In the genomic region with DNA sequence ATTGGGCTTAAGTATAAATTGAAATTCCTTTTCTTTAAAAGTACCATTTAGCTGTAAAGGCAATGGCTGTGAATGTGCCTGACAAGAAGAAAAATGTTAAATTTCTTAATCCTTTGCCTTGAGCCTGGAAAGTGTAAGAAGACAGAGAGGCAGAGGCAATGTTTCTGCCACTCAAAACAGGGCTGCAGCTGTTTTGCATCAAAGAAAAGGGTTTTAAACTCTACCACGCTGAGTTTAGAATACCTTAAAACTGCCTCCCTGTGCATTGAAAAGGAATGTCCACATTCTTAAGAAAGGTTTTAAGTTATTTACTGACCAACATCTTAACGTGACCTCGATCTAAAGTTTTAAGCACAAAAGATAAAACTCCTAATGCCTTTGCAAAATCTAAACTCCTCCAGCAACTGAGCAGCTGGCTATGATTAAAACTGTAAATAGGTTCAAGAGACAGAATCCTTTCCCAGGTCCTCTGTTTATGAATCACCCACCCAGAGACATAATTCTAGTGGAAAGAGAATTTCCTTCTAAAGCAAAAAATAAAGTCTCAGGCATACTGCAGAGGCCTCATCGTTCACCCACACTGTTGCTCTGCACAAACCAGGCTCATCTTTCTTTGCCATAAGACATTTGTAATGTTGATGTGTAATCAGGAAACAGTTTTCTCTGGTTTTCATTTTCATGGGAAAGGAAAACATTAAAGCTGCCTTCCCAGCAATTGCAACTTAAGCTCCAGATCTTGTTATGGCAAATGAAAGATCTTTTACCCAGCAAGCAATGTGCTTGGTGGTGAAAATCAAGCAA, we compare ENCODE assay signal across 13 mouse cellular contexts. TPM values are rescaled to one million over a fixed set of nuclear protein-coding genes. Genes with fewer than 3 reads are reported as not detected.
DNase-seq lines count a peak whose midpoint lies in the region; ATAC-seq and TF ChIP-seq lines count a peak whose summit lies in the region.
"Had no signal": no experiment of that assay in that cellular context is flagged by ENCODE, and none has a peak within 500 bp of the region (broad histone marks: within the 10 kb centered on the region; RNA-seq: fewer than 3 reads in every experiment).

No protein-coding gene starts in this region.

- H3ac ChIP-seq in myocyte (ENCODE audit: control insufficient read depth, insufficient read length) = no peak overlapping the region

- peak overlapping the region; percentile 86 for H3K27ac ChIP-seq in kidney, embryonic 16.5 days (ENCODE audit: low read length)

- WGBS in kidney, embryonic 16.5 days = 30% methylated on average over 4 of the region's 4 CpGs

- DNase-seq in kidney, adult 9 months = no peak
- peak; percentile 70 for DNase-seq in embryo, embryonic 11 days
- DNase-seq in fibroblast of lung, adult 2 months (ENCODE audit: low read depth) = peak; percentile 72
- no peak for DNase-seq in cerebellum, postnatal 10 days
- DNase-seq in layer of hippocampus, adult 8-10 months (ENCODE audit: low spot score in 2 of 2) = no peak
- DNase-seq: adrenal gland, postnatal 36 days; cerebellum, postnatal 14 days; kidney, adult 2 months; right cerebral cortex, postnatal 4 days; thymus, postnatal 36 days had no signal

- TF ChIP-seq POLR2A in myocyte (IDR thresholded peaks at IDR 0.05; ENCODE audit: insufficient read length, low read depth) = no peak

- H3K9me3 ChIP-seq in kidney, embryonic 16.5 days (ENCODE audit: low read length) = no peaks in the 10 kb centered on the region
- H3K9me3 ChIP-seq: G1E had no signal

- H3K4me2 ChIP-seq in kidney, embryonic 16.5 days (replicated peaks; ENCODE audit: low read depth, low read length) = no peak overlapping the region
- H3K4me2 ChIP-seq in myocyte (ENCODE audit: low read depth) = peak overlapping the region; percentile 12

- no peaks in the 10 kb centered on the region for H3K36me3 ChIP-seq in kidney, embryonic 16.5 days (ENCODE audit: insufficient read depth, low read length)
- no peaks in the 10 kb centered on the region for H3K36me3 ChIP-seq in myocyte (ENCODE audit: control insufficient read depth, insufficient read depth)
- H3K36me3 ChIP-seq: G1E had no signal

- H3K4me3 ChIP-seq in kidney, embryonic 16.5 days (ENCODE audit: low read length) = no peak overlapping the region
- H3K4me3 ChIP-seq in myocyte = no peak overlapping the region

- H3K27me3 ChIP-seq in kidney, embryonic 16.5 days (ENCODE audit: insufficient read depth, low read length) = no peaks in the 10 kb centered on the region
- H3K27me3 ChIP-seq in myocyte (ENCODE audit: control insufficient read depth, insufficient read depth, insufficient read length) = no peaks in the 10 kb centered on the region

- no peak overlapping the region for H3K9ac ChIP-seq in kidney, embryonic 16.5 days (replicated peaks; ENCODE audit: low read length)

- peak; percentile 73; the same call in 1 of the 2 replicates for ATAC-seq in kidney, embryonic 16.5 days (ENCODE audit: low FRiP score, low TSS enrichment)

- peaks cover 20% of the 10 kb centered on the region; the same call in 1 of the 2 replicates for H3K4me1 ChIP-seq in kidney, embryonic 16.5 days (ENCODE audit: insufficient read depth, low read length)

- H3K79me2 ChIP-seq in myocyte (ENCODE audit: control insufficient read depth, insufficient read depth) = no peaks in the 10 kb centered on the region

TF ChIP-seq in myocyte, 11 proteins besides CTCF, POLR2A, EP300 and RAD21:
- no peak for TF ChIP-seq SRF (IDR thresholded peaks at IDR 0.05; ENCODE audit: control insufficient read depth, insufficient read length, low read depth)
- TF ChIP-seq MAX (IDR thresholded peaks at IDR 0.05; ENCODE audit: low read depth) = no peak
- no peak for TF ChIP-seq MYOD1 (IDR thresholded peaks at IDR 0.05; ENCODE audit: control insufficient read depth in 1 of 3, insufficient read length in 2 of 3, low read depth in 2 of 3)
- no peak for TF ChIP-seq TCF3 (IDR thresholded peaks at IDR 0.05; ENCODE audit: insufficient read length, low read depth)
- no peak for TF ChIP-seq REST (IDR thresholded peaks at IDR 0.05; ENCODE audit: insufficient read depth, insufficient read length)
- TF ChIP-seq POLR2AphosphoS2 (IDR thresholded peaks at IDR 0.05; ENCODE audit: insufficient read length, low read depth) = no peak
- no peak for TF ChIP-seq USF1 (IDR thresholded peaks at IDR 0.05; ENCODE audit: low read depth)
- no peak for TF ChIP-seq TCF12 (IDR thresholded peaks at IDR 0.05; ENCODE audit: insufficient read depth, poor library complexity, severe bottlenecking)
- TF ChIP-seq E2F4 (IDR thresholded peaks at IDR 0.05; ENCODE audit: insufficient read depth) = no peak
- TF ChIP-seq CEBPB (IDR thresholded peaks at IDR 0.05; ENCODE audit: insufficient read depth, poor library complexity, severe bottlenecking) = no peak
- TF ChIP-seq MYOG (IDR thresholded peaks at IDR 0.05; ENCODE audit: control insufficient read depth in 1 of 3, insufficient read depth in 1 of 3, insufficient read length in 2 of 3, low read depth in 2 of 3) = no peak

RNA-seq across cellular contexts. Expression of a gene that starts 34.1 kb away (rescaled TPM):
- 58.7 and 64.6 TPM in 2 replicates for polyA plus RNA-seq in kidney, embryonic 16.5 days (2015; fragmentation: Nextera tagmentation; extraction: Ambion mirVana)
- polyA plus RNA-seq in myocyte (2012; fragmentation: generic; extraction: Trizol) = 25.2 TPM
- 10 to 100 TPM; 36.9 to 50.4 (median 42.3) TPM for total RNA-seq in layer of hippocampus, adult 8-10 months (2022)

Comparison
In these comparisons a context has a peak if more than half of its experiments do, and no peak if none do; other contexts are left out.
1. DNase-seq: peak in embryo, embryonic 11 days (single experiment) and fibroblast of lung, adult 2 months (single experiment); none in kidney, adult 9 months (single experiment), cerebellum, postnatal 10 days (0 of 2) and layer of hippocampus, adult 8-10 months (0 of 2).